Mouse (Mus musculus): ENCODE measurements around the gene Slc22a15. TPM values are rescaled to one million over a fixed set of nuclear protein-coding genes. Genes with fewer than 3 reads are reported as not detected.

Slc22a15 gene
- polyA plus RNA-seq, 1 experiment from 2014 or later, result 4.5 TPM

DNA sequence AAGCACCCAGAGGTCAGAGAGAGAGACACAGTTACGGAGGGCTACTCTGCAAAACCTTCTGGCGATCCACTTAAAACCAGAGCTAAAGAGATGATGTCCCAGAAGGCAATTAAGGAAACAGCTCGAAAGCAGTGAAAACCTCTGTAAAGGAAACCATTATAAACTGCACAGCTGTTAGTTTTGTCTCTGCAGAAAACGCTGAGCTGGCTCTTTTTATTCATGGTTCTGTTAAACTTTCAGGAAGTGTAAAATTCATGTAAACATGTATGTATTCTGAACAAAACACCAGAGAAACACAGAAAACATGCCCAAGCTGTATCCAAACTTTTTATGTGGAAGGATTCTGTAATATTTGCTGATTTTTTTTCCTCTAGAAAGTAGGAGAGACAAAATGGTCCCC is 78.2 kb downstream of the Slc22a15 start:
- Histone ChIP-seq H3K4me1 (ENCODE audit: insufficient read depth, low read depth, low read length) (no peaks in the 10 kb centered on the region), H3K4me3 (ENCODE audit: low read depth, low read length) (no peak overlapping the region), H3K4me2 (replicated peaks; ENCODE audit: low read depth, low read length) (no peak overlapping the region), H3K27ac (ENCODE audit: low read length) (no peak overlapping the region), H3K9me3 (ENCODE audit: low read length) (no peaks in the 10 kb centered on the region), H3K36me3 (ENCODE audit: insufficient read depth, low read length) (no peaks in the 10 kb centered on the region), H3K9ac (replicated peaks; ENCODE audit: low read depth) (no peak overlapping the region), H3K27me3 (replicated peaks; ENCODE audit: insufficient read depth, low read length) (no peaks in the 10 kb centered on the region)
- ATAC-seq (no peak), DNase-seq (ENCODE audit: low spot score) (no peak)
- 68% methylated on average over 4 of the region's 4 CpGs for WGBS
- no peak for TF ChIP-seq CTCF (IDR thresholded peaks at IDR 0.05)

DNA sequence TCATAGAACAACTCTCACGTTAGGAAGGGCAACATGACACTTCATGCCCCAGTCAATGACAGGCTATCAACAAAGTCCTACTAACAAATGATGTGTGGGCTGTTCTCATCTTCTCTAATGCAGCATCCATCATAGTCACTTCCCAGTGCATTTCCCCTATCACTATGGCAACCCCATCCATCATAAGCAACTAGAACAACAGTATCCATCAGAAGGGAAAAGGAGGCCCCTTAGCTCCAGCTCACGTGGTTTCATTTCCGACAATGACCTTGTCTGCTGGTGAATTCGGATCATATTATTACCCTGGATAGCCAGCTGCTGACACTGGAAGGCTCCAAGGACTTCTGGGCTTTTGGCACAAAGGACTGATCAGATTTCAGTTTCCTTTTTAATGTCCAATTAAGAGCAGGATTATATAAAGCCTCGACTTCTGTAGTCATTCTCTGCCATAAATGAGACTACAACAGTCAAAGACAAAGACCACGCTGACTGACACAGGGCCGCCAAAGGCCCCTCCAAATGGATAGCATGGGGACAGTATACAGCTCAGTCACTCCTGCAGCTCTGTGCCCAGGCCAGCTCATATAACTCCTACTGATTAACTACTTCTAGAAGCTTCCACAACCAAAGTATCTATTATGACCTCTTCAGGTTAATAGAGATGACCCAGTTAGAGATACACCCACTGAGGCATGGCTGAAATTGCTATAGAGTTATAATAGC is 81.7 kb downstream of the Slc22a15 start:
- Histone ChIP-seq H3K27ac (ENCODE audit: low read length) (no peak overlapping the region), H3K36me3 (ENCODE audit: insufficient read depth, low read length) (no peaks in the 10 kb centered on the region), H3K4me1 (ENCODE audit: insufficient read depth, low read depth, low read length) (no peaks in the 10 kb centered on the region), H3K27me3 (replicated peaks; ENCODE audit: insufficient read depth, low read length) (no peaks in the 10 kb centered on the region), H3K4me3 (ENCODE audit: low read depth, low read length) (no peak overlapping the region), H3K9me3 (ENCODE audit: low read length) (no peaks in the 10 kb centered on the region), H3K4me2 (replicated peaks; ENCODE audit: low read depth, low read length) (no peak overlapping the region), H3K9ac (replicated peaks; ENCODE audit: low read depth) (no peak overlapping the region)
- TF ChIP-seq EP300 (IDR thresholded peaks at IDR 0.05) (no peak), CTCF (IDR thresholded peaks at IDR 0.05) (no peak)
- ATAC-seq (no peak), DNase-seq (ENCODE audit: low spot score) (no peak)
- 63% methylated on average over 7 of the region's 7 CpGs for WGBS

DNA sequence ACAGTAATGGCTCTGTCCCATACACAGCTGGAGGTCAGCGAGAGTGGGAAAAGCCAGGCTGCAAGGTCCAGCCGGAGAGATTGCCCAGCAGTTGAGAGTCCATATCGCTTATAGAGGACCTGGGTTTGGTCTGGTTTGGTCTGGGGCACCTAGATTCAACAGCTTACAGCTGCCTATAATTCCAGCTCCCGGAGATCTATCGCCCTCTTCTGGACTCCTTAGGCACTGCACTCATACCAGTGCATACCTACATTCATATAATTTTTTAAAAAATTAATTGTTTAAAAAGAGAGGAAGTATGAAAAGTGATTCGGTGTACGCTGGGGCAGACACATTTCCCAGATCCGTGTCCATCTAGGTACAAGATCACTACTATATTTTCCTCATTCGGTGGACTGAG is 84.9 kb downstream of the Slc22a15 start:
- Histone ChIP-seq H3K4me2 (replicated peaks; ENCODE audit: low read depth, low read length) (no peak overlapping the region), H3K9me3 (ENCODE audit: low read length) (no peaks in the 10 kb centered on the region), H3K9ac (replicated peaks; ENCODE audit: low read depth) (no peak overlapping the region), H3K4me1 (ENCODE audit: insufficient read depth, low read depth, low read length) (no peaks in the 10 kb centered on the region), H3K4me3 (ENCODE audit: low read depth, low read length) (no peak overlapping the region), H3K27me3 (replicated peaks; ENCODE audit: insufficient read depth, low read length) (no peaks in the 10 kb centered on the region), H3K36me3 (ENCODE audit: insufficient read depth, low read length) (no peaks in the 10 kb centered on the region), H3K27ac (ENCODE audit: low read length) (no peak overlapping the region)
- 0 out of 2 replicates have a peak, but pooled peaks have one; percentile 12 for TF ChIP-seq CTCF (IDR thresholded peaks at IDR 0.05)
- TF ChIP-seq EP300 (IDR thresholded peaks at IDR 0.05), result no peak
- no peak for DNase-seq (ENCODE audit: low spot score)
- ATAC-seq, result no peak
- 86% methylated on average over 9 of the region's 9 CpGs for WGBS

DNA sequence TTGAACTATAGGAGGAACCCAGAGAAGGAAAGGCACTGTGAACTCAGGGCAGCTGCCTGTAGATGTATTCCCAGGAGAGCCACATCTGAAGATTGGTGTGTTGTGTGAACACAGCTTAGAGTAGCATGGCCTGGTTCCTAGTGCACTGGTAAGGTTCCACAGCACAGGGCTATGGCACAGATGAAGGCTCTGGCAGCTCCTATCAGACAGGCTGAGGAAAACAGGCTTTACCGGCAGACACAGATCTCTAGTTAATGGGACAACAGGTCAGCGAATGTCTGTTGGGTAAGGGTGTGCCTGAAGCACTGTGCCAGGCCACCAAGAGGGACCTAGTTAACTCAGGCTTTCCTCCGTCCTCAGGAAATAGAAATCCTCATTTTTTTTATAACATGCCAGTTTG is 87.3 kb downstream of the Slc22a15 start:
- Histone ChIP-seq H3K4me3 (ENCODE audit: low read depth, low read length) (no peak overlapping the region), H3K4me1 (ENCODE audit: insufficient read depth, low read depth, low read length) (no peaks in the 10 kb centered on the region), H3K4me2 (replicated peaks; ENCODE audit: low read depth, low read length) (no peak overlapping the region), H3K9ac (replicated peaks; ENCODE audit: low read depth) (no peak overlapping the region), H3K36me3 (ENCODE audit: insufficient read depth, low read length) (no peaks in the 10 kb centered on the region), H3K27me3 (replicated peaks; ENCODE audit: insufficient read depth, low read length) (no peaks in the 10 kb centered on the region), H3K27ac (ENCODE audit: low read length) (no peak overlapping the region), H3K9me3 (ENCODE audit: low read length) (no peaks in the 10 kb centered on the region)
- TF ChIP-seq CTCF (IDR thresholded peaks at IDR 0.05) (no peak), EP300 (IDR thresholded peaks at IDR 0.05) (no peak)
- DNase-seq (ENCODE audit: low spot score), result no peak
- ATAC-seq, result no peak
- 79% methylated on average over 3 of the region's 3 CpGs for WGBS

DNA sequence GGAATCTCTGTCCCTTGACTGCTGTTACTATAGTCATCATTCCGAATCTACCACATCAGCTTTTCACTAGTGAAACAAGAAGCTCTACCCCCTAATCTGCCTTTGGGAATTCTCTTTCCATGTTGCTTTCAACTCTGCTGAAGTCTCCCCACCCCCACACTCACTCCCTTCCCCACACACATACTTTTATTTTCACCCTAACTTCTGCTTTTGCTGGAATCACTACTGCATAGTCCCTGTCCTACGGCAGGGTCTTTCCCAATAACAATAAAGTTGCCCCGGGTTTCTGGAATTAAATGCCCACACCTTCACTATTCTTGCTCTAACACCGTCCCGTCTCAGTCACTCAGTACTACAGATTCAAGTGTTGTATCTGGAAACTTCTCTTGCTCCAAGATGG is 87.7 kb downstream of the Slc22a15 start:
- Histone ChIP-seq H3K9me3 (ENCODE audit: low read length) (no peaks in the 10 kb centered on the region), H3K27ac (ENCODE audit: low read length) (no peak overlapping the region), H3K4me3 (ENCODE audit: low read depth, low read length) (no peak overlapping the region), H3K36me3 (ENCODE audit: insufficient read depth, low read length) (no peaks in the 10 kb centered on the region), H3K9ac (replicated peaks; ENCODE audit: low read depth) (no peak overlapping the region), H3K4me1 (ENCODE audit: insufficient read depth, low read depth, low read length) (no peaks in the 10 kb centered on the region), H3K4me2 (replicated peaks; ENCODE audit: low read depth, low read length) (peak overlapping the region; percentile 40), H3K27me3 (replicated peaks; ENCODE audit: insufficient read depth, low read length) (no peaks in the 10 kb centered on the region)
- DNase-seq (ENCODE audit: low spot score) (no peak), ATAC-seq (peak; percentile 2; the same call in 1 of the 2 replicates)
- TF ChIP-seq EP300 (IDR thresholded peaks at IDR 0.05), result no peak
- no peak for TF ChIP-seq CTCF (IDR thresholded peaks at IDR 0.05)
- 59% methylated on average over 5 of the region's 5 CpGs for WGBS

DNA sequence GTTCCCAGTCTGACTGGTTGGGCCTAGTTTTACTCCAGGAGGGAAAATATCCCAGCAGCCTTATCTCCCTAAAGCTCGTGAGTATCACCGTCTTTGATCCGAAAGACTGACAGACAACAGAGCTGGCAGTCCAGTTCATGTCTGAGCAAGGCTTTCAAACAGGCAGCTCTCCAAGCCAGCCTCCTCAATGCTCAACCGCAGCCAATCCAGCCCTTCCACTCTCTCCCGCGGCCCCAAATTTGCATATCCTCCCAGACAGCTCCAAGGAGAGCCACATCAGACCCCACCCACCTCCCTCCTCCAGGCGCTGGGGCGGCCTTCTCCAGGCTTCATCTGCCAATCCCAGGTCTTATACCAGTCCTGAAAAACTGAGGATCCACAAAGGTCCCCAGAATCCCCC is 88.2 kb downstream of the Slc22a15 start:
- WGBS, result 0% methylated on average over 8 of the region's 8 CpGs
- DNase-seq (ENCODE audit: low spot score), result peak; percentile 93
- no peaks in the 10 kb centered on the region for H3K27me3 ChIP-seq (replicated peaks; ENCODE audit: insufficient read depth, low read length)
- H3K9me3 ChIP-seq (ENCODE audit: low read length), result no peaks in the 10 kb centered on the region
- ATAC-seq, result peak; percentile 97
- no peak overlapping the region for H3K27ac ChIP-seq (ENCODE audit: low read length)
- H3K4me1 ChIP-seq (ENCODE audit: insufficient read depth, low read depth, low read length), result no peaks in the 10 kb centered on the region
- no peak for TF ChIP-seq EP300 (IDR thresholded peaks at IDR 0.05)
- no peak for TF ChIP-seq CTCF (IDR thresholded peaks at IDR 0.05)
- H3K36me3 ChIP-seq (ENCODE audit: insufficient read depth, low read length), result no peaks in the 10 kb centered on the region
- H3K9ac ChIP-seq (replicated peaks; ENCODE audit: low read depth), result no peak overlapping the region
- peak overlapping the region; percentile 40 for H3K4me2 ChIP-seq (replicated peaks; ENCODE audit: low read depth, low read length)
- no peak overlapping the region for H3K4me3 ChIP-seq (ENCODE audit: low read depth, low read length)
